Mouse (Mus musculus): ENCODE measurements around the gene Lrch1.

Lrch1 gene

DNA sequence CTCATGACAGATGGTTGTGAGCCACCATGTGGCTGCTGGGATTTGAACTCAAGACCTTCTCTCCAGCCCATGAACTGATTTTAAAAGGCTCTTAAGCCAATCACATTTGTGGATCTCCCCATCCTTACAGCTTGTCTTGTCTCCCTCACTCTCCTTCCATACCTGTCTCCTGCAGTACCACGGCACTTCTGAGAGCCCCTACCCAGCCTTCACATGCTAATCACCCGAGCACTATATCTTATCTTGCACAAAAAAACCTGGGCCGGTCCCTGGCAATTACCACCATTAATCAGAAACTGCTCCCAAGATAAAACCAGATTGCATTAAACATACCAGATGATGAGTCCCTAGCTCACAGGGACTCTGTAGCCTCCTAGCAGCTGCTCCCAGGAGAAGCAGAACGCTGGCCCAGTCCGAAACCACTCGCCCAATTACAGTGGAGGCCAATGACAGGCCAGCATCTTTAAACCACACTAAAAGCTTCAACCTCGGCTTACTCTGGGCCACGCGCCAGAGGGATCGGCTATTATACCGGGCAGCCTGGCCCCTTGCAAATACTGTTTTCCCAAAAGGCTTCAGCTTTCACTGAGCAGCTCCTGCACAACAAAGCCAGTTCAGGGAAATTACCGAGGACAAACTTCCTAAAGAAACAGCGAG lies 63.5 kb downstream of the Lrch1 start:
- DNase-seq: peak; percentile 54

DNA sequence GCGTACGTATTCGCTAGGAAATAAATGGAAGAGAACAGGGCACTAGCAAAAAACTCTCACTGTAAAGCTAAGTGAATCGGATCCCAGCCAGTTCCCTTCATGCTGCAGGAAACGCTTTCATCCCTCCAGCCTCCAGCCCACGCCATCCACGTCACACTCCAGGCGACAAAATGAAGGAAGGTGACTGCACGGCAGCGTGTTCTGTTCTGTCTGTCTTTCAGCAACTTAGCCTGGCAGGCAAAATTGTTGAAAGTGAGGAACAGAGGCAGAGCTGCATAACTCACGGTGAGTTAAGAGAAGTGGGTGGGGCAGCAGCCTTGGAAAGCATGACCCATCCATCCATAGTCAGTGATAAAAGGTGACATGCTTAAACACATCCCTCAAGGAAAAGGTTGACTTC lies 64.5 kb downstream of the Lrch1 start:
- DNase-seq: no peak

DNA sequence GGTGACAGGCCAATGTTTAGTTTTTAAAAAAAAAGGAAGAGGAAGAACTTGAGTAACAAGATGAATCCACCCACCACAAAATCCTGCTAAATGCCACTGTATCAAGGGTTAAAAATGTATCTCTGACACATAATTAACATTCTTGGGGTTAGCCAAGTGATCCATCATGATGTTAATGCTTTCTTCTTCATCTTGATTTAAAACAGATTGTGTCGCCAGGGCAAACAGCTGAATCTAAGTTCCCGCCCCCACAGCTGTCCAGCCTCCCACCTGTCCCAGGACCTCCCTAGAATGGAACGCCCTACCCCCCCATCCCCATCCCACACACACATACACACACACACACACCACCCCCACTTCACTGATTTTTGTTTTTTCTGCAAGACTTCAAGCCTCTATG lies 64.9 kb downstream of the Lrch1 start:
- no peak for DNase-seq

DNA sequence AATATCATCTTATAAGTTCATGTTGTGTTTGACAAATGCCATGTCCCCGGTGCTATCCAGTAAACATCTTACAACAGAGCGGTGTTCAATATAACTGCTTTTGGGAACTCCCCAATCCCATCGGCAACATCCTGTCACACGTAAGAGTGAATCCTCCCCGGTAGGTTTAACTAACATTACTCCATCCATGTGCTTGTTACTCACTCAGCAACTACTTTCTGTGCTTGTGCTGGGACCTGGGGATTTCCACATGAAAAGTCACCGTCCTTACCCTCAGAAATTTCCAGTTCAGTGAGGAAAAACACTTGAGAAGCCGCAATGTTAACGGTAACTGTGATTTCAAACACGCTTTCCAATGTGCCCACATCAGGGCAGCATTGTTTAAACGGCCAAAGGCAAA lies 66.8 kb downstream of the Lrch1 start:
- DNase-seq: no peak

DNA sequence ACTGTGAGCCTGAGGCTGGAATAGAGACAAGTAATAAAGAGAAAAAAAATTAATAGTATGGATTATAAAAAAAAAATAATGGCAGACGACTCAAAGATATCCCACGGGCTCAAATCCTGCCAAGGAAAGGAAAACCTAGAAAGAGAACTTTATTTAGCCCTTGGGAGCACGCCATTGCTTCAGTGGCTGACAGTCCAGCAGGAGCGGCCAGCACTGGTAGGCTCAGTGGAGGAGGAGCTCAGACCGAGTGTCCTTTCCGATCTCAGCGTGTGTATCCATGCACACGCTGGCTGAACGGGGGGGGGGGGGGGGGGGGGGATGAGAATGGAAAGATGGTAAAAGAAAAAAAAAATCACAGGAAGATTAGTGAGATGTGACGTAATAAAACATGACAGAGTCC lies 68.2 kb downstream of the Lrch1 start:
- DNase-seq: no peak

DNA sequence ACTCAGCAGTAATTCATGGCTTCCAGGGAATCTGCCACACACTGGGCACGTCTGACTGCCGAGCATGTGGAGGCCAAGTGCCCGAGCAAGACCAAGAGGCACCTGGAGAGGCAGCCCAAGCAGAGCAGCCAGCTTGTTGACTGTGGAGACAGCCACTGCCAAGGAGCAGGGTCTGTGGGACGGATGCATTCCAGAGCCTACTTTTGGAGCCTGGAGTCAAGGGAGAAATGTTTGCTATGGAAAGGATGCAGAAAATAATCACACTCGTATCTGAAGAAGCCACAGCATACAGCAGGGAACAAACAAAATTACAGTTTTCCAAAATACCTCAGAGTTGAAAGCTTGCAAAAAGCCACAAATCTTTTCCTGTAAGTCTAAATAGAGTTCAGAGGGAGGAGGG lies 70.4 kb downstream of the Lrch1 start:
- no peak for DNase-seq

DNA sequence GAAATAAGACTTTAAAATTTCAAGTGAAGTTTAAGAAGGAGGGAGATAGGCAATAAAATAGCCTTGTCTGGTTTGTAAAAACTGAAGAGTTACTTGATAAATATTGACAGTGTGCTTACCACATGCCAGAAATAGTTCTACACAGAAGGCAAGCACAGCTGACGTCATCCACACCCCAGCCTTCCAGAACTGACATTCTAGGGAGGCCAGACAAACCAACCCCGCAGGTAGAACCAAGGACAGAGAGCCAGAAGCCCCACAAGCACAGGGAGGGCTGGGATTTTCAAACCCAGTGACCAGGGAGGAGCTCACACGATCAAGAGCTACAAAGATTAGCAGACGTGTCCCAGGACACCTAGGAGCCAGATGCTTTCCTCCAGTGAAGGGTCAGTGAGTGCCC lies 76.5 kb downstream of the Lrch1 start:
- DNase-seq: peak; percentile 34

DNA sequence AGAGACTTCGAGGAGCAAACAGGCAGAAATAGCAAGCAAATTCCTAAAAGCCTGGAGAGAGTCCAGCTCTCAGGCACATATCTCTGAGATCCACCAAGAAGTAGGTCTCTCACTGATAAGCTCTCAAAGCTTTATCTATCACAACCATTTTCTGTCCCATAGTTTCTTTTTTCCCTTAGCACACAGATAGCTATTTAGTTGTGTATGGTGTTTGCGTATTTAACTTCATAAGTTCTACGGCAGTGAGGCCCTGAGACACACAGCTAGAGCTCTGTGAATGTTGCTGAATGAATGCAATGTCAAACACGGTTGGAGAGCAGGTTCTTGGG lies 78.8 kb downstream of the Lrch1 start:
- DNase-seq: no peak

DNA sequence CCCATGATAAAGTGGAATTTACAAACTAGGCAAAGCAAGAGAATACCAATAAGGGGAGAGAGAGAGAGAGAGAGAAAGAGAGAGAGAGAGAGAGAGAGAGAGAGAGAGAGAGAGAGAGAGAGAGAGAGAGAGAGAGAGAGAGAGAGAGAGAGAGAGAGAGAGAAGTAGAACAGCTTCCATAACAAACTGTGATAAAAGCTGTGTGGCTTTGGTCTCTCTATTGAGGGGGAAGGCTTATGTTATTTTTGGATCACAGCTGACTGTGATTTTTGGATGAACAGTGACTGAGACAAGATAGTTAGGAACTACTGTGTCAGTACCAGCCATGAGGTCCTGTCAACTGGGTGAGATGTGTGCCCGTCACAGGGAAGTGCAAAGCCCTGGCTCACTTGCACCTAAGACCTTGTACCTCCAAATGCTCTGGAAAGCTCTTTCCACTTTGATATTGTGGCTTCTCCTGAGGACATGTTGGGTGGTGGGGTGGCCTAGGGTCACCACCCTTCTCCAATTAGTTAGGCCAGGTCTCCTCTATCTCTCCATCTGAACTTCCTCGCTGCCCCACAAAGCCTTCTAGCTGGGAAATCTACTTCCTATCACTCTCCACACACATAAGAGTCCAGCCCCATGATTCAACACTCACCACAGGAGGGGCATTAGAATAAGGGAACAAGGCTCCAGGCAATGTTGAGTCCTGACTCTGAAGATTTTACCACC lies 79.3 kb downstream of the Lrch1 start:
- no peak for DNase-seq

DNA sequence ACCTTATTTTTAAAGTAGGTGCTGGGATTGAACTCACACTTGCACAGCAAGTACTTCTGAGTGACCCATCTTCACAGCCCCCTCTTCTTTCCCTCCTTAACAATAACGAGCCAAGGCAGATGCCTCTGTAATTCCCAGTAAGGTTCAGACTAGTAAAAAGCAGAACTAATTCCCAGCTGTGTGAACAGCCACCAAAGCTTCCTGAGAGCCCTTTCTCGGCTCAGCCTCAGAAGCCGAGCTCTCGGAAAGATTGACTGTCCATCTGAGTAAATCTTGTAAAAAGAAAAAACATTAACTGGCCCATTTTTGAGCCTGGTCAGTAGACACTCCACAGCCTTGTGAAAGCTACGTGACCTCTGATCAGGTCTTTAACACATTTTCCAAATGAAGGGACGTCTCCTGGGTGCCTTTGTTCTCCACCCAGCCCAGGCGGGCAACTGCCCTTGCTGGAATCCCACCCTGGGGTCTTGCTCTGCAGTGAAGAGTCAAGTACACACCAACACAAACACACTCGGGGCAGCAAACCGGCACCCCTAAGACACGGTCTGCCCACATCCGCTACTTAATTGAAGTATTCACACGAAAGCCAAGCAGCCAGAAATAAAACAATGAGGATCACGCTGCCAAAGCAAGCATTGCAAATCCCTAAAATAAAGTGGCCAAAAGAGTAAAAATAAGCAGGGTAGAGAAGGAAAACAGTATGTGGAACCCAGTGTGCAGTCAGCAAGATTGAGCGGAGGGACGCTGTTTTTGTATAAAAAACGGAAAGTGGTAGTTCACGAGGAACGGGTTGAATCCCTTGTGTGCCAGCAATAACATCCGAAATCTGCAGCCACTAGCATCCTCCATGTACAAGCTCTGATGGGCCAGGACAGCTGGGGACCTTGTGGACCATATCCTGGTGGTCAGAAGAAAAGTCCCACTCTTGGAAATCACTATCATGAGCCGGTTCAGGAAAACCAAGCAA lies 80.3 kb downstream of the Lrch1 start:
- no peak for DNase-seq

DNA sequence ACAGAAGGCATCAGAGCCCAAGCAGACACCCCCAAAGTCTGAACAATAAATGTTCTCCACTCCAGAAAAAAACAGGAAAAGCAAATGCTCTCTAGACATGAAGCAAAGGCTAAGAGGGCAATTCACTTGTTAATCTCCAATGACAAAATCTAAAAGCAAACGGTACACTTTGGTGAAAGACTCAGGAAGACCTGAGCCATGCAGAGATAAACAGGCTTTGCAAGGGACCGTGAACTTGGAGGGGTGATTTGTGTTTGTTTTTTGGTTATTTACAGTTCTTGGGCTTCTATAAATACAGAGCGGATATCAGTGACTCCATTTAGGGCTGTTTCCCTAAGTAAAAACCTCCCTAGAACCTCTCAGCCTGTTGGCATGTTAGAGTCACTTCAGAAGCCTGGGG lies 81.9 kb downstream of the Lrch1 start:
- no peak for DNase-seq

DNA sequence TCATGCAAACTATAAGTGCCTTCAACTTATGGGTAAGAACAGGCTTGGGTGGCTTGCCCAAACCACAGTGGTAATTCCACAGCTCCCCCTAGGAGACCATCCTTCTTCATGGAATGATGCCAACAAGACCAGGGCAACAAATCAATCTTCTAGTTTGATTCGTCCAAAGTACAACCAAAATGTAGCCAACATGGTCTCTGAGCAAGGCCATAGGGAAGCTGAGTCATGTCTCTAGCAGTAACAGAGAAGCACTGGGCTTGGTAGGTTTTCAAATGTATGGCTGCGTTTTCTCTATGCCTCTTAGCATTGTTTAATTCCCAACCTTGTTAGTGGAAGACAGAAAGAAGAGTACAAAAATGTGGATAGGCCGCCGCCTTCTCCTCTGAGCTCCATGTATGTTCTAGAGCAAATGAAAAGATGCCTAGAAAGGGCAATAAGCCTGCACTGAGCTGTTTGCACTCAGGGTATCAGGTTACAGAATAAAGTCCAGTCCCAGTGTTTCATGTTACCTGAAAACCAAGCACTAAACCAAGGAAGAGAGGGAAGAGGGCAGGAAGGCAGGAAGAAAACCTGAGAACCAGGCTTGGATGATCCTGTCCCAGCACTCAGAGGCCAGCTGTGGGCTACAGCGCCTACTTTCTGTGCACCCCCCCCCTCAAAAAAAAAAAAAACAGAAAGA lies 82.7 kb downstream of the Lrch1 start:
- DNase-seq: peak; percentile 35

DNA sequence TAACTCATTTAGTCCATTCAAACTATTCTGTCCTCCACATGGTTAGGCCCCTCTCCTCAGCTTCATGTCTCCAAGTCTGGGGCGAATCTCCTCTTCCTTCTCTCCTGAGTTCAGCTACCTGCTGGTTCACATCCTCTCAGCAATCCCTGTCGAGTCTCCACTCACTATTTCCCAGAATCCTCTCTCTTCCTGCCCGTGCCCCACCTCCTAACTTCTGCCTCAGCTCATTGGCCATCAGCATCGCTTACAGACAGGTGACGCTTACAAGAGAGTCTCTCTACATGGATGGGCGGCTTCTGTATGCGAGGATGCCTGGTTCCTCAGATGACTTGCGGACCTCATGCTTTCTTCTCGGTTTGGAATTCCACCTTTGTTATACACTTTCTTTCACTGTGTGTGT lies 86.2 kb downstream of the Lrch1 start:
- no peak for DNase-seq

DNA sequence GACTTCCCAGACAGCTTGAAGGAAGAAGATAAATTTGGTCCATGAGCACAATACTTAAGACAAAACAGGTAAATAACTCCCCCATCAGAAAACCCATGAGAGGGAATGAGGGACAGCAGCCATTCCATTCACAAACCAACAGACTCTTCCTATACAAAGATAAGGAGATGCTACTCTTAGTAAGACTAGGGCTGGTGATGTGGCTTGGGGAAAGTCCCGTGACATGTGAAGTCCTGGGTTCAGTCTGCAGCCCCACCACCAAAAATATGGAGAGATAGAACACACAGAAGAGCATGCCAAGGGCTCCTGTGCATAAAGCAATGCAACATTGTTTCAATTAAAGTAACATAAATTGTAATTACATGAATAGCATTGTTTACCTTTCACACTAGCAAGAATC lies 88.5 kb downstream of the Lrch1 start:
- no peak for DNase-seq

DNA sequence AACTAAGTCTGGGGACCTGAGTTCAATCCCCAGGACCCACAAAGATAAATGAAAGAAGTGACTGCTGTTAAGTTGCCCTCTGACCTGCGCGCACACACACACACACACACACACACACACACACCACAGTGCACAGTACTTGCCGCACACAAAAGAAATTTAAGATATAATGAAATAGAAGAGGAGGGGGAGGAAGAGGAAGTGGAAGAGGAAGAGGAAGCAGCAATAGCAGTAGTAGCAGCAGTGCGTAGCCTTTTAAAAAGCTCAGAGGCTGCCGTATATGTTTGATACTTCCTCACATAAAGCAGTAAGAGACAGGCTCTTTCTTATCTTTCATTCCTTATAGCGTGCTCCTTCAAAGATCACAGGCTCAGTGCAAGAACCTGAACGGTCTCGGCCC lies 92.2 kb downstream of the Lrch1 start:
- no peak for DNase-seq

DNA sequence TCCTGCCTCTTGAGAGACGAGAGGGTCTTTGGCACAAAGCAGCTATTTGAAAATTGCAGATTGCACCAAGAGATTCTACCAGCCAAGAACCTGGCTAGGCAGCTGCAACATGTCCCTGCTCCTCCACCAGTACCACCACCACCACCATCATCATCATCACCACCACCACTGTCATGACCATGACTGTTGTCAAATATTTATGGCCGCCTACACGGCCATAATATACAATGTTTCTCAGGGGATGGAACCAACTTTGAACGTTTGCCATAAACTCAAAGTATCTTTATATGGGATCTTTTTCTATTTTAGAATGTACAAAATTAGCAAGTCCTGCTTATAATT lies 93.9 kb downstream of the Lrch1 start:
- DNase-seq: no peak

DNA sequence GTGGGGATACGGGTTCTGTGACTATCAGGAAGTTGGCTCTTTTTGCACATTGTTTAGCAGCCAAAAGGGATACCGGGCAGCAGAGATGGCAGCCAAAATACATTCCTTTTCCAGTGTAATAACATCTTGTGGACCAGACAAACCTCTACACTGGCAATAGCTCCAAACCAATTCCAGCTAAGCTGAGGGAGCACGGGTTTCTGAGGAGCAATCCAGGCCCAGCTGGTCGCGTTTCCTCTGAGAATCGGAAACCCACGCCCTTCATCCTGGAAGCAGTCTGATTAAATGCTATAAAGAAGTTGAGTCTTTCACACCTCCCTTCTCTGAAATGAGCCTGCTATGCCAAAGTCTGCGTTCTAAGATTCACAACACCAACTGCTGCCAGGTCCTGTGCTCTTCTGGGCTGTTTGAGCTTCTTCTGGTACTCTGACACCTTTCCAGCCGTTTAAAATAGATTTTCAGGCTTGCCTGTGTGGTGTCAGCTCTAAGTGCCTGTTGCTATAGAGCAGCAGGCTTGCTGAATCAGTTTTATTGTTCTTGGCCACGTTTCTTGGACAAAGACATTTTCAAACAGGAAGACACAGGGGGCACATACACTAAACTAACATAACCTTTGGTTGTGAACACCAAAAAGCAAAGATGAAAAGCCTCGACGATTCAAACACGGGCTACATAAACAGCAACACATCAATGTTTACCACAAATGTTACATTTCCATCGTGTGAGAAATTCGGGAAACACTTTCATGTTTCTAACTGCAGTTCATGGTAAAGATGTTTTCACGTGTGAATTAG lies 94.5 kb downstream of the Lrch1 start:
- peak; percentile 30 for DNase-seq

DNA sequence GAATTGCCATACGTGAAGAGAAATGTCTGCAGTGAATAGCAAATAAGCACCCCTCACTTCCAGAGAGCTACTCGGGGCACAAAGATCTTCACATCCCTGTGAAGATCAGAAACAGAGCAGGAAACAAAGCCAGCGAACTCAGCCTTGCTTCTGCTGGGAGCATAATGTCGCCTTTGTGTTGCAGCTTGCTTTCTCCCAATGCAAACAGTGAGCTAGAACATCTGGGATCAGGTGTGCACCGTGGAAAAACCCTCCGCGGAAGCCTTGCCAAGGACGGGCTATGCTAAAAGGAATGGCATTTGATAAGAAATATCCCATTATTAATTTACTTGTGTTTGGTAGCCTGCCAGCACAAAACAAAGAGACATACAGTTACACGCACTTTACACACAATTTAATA lies 95.8 kb downstream of the Lrch1 start:
- no peak for DNase-seq

DNA sequence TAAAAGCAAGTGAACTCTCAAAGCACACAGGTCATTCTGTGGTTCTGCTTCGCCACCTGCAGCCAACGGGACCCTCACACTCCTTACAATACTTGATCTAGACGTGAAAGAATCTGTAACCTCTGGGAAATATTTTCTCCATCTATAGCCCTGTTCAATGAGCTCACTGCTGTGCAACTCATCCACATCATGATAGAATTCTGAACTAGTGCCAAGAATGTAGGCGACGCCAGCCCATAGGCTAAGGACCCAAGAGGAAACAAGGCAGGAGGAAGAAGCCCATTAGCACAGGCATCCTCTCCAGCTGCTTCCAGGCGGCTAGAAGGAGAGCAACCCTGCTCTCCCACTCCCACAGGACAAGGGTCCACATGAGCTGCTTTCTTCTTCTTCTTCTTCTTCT lies 98.7 kb downstream of the Lrch1 start:
- no peak for DNase-seq

DNA sequence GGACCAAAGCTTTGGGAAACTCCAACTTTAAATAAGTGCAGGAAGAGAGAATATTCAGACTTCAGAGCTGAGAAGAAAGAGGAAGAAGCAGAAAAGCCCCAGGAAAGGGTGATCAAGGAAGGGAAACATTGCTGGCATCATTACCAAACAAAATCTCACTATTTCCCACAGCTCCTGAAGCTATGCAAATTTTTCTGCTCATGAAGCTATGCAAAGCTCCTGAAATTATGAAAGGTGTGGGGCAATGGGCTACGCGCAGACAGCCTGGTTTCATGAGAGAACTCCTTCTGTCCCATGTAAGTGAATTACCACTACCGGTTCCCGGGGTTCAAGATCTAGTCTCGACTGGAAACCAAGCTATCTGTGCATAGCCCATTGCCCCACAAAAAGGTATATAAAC lies 99.5 kb downstream of the Lrch1 start:
- DNase-seq: no peak

DNA sequence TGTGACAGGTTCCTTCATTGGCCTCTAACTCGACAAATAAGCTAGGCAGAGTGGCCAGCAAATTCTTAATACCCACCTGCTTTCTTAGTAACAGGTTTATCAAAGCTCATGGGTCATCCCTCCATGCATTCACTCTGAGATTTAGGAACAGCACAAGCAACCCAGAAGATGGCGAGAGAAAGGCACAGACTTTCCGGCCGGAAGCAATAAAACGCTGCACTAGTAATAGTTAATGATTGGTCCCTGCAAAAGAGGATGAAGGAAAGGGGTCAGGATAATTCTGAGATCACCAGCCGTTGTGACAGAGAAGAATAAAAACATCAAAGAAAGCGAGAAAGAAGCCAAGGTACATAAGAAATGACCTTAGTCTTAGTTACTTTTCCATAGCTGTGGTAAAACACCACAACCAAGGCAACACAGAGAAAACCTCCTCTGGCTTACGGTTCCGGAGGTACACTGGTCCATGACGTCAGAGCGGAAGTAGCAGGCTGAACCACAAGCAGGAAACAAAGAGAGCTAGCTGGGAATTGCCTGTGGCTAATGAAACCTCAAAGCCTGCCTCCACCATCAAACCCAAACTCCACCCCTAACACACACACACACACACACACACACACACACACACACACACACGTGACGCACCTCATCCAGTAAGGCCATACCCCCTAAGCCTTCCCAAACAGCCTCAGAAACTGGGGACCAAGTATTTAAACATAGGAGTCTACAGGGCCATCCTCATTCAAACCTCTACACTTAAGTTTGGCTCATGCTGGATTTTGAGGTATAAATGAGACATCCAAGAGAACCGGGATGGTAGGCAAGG lies 100.2 kb downstream of the Lrch1 start:
- DNase-seq: peak; percentile 19

DNA sequence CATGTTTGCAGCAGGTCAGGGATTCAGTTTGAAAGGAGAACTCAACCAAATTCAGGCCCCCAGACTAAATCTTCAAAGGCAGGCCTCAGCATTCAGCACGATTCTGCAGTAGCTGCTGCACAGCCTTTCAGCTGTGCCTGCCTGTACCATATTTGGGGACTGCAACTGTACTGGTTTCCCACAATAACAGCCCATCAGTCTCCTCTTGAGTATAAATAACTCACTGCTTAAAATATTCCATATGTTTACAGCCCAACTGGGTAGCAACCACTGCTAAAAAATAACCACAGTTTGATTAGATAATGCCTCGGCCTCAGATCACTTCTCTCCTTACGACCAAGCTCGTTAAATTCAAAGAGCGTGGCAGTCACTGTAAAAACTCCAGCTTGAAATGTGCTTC lies 101.0 kb downstream of the Lrch1 start:
- DNase-seq: no peak
